Mouse (Mus musculus) olfactory bulb, adult 2 months (tissue): Measurements from ENCODE around the gene Lrrn2. TPM values are rescaled to one million over a fixed set of nuclear protein-coding genes. Genes with fewer than 3 reads are reported as not detected.

Source experiments
- H3K27ac ChIP-seq: fragments of 200-500 bp; 2 replicates; pipeline ENCODE4 v1.5.1; 2012; ENCODE audit warnings: low read depth, low read length; ENCODE audit not compliant: insufficient read depth
- H3K4me1 ChIP-seq: fragments of 200-500 bp; 2 replicates; pipeline ENCODE4 v1.6.1; 2012; ENCODE audit warnings: low read length; ENCODE audit not compliant: control insufficient read depth, insufficient read depth
- H3K4me3 ChIP-seq: fragments of 200-500 bp; 2 replicates; pipeline ENCODE4 v1.5.1; 2012; ENCODE audit warnings: mild to moderate bottlenecking, low read depth, low read length, moderate library complexity; ENCODE audit not compliant: insufficient read depth
- CTCF ChIP-seq: fragments of 200-500 bp; IDR thresholded peaks from 2 replicates; pipeline ENCODE4 v1.5.1; 2012; ENCODE audit warnings: low read depth, mild to moderate bottlenecking, low read length, moderate library complexity; ENCODE audit not compliant: insufficient read depth
- POLR2A ChIP-seq: fragments of 200-500 bp; IDR thresholded peaks from 2 replicates; pipeline ENCODE4 v1.6.1; 2012; ENCODE audit warnings: mild to moderate bottlenecking, low read depth, low read length, moderate library complexity; ENCODE audit not compliant: insufficient read depth
- WGBS: fragments of 180-500 bp; shearing (Covaris S2); methylation state at CpG from one replicate; pipeline ENCODE4 v1.1.7; 2018; 5-methylcytosine and 5-hydroxymethylcytosine counted together
- polyA plus RNA-seq: library from polyadenylated mRNA; stranded (reverse); fragments of >200 nt; gene quantifications from 2 replicates; pipeline ENCODE4 v1.2.4, GENCODE M21; 2012; ENCODE audit warnings: low replicate concordance; ENCODE audit not compliant: missing spikeins, insufficient read depth, insufficient read length

The Lrrn2 gene
- polyA plus RNA-seq: not detected in 2 replicates

DNA sequence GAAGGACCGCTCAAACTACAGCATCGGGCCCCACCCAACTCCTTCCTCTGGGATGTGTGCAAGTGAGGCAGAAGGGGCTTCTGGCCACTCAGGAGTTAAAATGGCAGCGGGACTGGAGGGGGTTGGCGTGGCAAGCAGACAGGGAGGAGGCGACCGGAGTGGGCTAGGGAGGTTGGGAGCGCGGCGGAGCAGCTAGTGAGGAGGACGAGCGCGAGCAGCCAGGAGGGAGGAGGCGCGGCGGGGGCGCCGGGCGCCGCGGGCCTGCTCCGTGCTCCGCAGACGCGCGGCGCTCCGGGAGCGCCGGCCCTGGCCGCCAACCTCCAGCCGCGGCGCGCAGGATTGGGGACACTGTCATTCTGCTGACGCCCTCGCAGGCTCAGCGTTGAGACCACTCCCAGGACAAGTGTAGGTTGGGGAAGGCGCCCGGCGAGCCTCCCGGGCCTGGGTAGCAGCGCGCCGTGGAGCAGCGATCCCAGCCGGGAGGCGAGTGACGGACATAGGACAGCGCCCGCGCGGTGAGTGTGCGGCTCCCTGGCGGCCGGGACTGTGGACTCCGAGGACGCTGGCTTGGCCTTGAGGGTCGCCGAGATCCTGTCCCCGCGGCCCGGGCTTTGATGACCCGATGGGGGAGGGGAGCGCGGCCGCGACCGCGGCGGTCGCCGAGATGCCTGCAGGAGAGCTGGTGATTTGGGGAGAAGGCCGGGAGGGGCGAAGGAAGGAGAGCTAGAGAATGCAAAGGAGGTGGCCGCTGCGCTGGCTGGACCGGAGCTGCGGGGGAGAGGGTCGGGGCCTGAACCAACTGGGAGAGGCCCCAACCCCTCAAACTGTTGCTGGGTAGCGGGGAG lies at the start of gene Lrrn2:
Gene Lrrn2 (plus strand): TSS at position 113 of the 845 bp plus-strand sequence.
- Histone ChIP-seq H3K4me3 (peak within 1 kb of the TSS; percentile 73), H3K4me1 (peaks cover 30% of the 10 kb centered on the region), H3K27ac (peak within 1 kb of the TSS; percentile 80)
- WGBS: under 1% methylated on average over 80 of the region's 80 CpGs
- TF ChIP-seq POLR2A (0 out of 2 replicates have a peak, but pooled peaks have one; percentile 43), CTCF (no peak)

DNA sequence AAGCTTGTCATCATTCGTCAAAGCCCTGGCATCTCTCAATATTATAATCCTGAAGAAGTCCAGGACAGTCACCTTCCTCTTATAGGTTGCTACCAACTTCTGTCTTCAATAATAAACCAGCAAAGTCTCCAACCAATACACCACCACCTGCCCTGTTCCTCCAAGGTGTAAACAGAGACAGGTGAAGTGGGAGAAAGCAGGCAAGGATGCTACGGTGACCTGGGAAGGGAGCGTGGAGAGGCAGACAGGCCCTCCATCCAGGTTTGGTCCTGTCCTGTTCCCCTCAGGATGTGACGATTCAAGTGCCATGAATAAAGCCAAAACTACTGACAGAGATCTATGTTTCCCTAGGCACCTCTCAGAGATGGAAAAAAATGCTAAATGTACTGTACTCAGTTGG lies 48.1 kb upstream of the Lrrn2 start:
- no peak overlapping the region for H3K4me3 ChIP-seq
- TF ChIP-seq POLR2A (no peak), CTCF (no peak)
- peaks cover 7% of the 10 kb centered on the region for H3K4me1 ChIP-seq
- WGBS: 93% methylated on average over 4 of the region's 4 CpGs
- H3K27ac ChIP-seq: no peak overlapping the region

DNA sequence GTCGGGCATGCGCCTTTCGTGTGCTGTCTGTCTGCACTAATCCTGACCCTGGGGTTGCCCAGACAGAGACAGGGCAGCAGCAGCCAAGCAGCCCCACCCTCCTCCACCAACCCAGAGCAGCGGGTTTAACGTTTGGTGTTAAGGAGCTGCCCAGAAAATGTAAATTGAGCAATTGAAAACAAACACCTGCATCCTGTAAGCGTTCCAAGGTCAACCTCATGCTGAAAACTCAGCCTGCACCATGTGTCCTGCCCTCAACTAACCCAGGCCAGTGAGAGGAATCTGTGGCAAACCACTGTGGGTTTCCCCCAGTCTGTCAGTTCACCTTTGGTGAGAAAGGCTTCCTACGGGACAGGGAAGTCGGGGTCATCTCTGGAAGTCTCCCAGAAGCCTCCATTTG lies 46.0 kb upstream of the Lrrn2 start:
- 80% methylated on average over 8 of the region's 8 CpGs for WGBS
- H3K27ac ChIP-seq: no peak overlapping the region
- TF ChIP-seq CTCF (no peak), POLR2A (no peak)
- peaks cover 13% of the 10 kb centered on the region for H3K4me1 ChIP-seq
- H3K4me3 ChIP-seq: no peak overlapping the region

DNA sequence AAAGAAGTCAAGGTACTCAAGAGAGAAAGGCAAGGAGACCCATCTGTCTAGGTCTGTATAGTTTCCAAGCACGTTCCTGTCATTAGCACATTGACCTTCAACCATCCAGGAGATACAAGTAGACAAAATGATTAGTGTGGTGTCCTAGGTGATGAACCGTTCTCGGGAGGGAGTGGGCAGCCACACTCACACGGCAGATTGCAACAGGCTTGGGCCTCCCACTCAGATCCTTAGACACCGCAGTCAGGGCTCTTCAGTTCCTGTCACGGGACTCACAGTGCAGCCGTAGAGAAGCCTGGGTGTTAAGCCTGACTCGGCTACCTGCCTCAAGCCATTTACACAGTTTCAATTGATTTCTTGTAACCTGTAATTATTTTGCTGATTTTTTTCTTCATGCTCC lies 43.2 kb upstream of the Lrrn2 start:
- WGBS: 56% methylated on average over 8 of the region's 8 CpGs
- no peak for TF ChIP-seq CTCF
- no peak for TF ChIP-seq POLR2A
- Histone ChIP-seq H3K4me1 (peaks cover 13% of the 10 kb centered on the region), H3K27ac (no peak overlapping the region), H3K4me3 (no peak overlapping the region)

DNA sequence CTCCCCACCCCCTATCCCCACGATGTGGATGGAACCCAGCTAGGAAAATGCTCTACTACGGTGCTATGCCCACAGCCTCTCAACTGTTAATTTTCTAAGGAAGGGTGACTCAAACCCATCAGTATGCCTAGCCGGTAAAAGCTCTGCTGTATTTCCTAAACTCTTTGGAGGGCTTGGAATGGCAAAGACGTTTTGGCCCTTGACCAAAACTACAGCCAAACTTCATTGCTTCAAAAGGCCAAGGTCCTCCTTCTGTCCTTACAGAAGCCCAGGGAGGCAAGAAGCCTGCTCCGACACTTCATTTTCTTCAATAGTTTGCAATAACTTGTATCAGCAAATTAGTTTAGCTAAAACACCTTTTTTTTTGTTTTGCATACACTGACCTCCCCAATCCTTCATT lies 42.4 kb upstream of the Lrrn2 start:
- WGBS: 32% methylated on average over 5 of the region's 5 CpGs
- Histone ChIP-seq H3K4me1 (peaks cover 13% of the 10 kb centered on the region), H3K27ac (no peak overlapping the region), H3K4me3 (no peak overlapping the region)
- no peak for TF ChIP-seq POLR2A
- TF ChIP-seq CTCF: no peak

DNA sequence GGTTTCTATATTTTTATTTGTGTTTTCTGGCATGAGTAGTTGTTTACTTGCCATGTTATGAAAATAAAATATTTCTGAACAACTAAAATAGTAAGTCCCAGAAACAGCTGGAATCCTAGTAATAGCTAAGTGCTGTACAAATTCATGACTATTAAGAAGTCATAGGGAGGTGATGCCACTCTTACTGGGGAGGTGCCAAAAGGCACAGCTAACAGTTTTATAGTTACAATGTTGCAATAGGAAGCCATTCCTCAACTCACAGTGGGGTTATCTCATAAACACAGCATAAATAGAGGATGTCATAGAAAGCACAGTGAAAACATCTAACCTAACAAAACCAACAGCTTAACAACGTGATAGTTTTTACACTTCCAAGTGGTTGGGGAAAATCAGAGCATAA lies 41.7 kb upstream of the Lrrn2 start:
- Histone ChIP-seq H3K4me3 (no peak overlapping the region), H3K27ac (no peak overlapping the region), H3K4me1 (peaks cover 16% of the 10 kb centered on the region)
- TF ChIP-seq POLR2A (no peak), CTCF (no peak)
- 66% methylated on average over 1 of the region's 1 CpGs for WGBS

DNA sequence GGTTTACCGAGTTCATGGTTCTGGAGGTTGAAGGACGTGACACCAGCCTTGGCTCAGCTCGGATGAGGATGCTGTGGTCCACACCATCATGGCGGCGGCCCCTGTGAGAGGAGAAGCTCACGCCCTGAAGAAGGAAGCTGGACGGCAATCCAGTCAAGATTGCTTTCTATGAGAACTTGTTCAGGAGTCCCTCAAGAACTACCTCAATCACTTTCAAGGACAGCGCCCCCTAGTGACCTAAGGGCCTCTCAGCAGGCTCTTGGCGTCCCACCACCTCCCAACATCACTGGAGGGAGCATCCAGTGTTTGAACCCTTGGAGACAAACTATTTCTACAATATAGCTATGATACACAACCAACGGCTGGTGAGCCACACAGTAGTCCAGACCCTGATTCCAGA lies 36.5 kb upstream of the Lrrn2 start:
- Histone ChIP-seq H3K4me3 (no peak overlapping the region), H3K27ac (no peak overlapping the region), H3K4me1 (peaks cover 17% of the 10 kb centered on the region)
- TF ChIP-seq CTCF (no peak), POLR2A (no peak)
- 86% methylated on average over 10 of the region's 10 CpGs for WGBS

DNA sequence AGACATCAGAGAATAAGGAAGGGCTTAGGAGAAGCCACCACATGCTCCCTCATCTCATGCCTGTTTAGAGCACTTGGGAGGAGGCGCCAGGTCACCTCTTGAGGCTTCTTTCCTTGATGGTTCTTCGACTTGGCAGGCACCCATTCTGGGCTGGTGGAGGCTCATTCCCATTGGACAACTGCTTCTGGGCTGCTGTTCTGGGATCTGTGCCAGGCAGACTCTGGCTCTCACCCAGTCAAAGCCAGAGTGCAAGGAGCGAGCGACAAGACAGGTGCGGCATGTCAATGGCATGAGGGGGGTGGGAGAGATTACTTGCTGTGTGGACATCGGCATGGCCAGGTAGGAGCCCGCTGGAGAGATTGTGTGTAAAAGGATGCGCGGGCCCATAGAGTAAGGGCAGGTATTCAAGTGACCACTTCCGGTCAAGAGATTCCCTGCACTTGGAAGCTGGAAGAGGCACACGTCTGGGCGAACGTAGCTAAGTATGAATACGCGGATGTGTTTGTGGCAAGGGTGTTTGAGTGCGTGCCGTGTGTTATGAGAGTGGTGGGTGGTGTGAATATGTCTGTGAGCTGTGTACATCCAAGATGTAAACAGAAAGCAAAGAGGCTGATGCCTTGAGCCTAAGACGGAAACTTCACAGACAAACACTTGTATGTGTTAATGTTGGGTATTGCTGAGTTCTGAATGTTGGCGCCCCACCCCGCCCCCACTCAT lies 35.8 kb upstream of the Lrrn2 start:
- WGBS: 69% methylated on average over 20 of the region's 20 CpGs
- Histone ChIP-seq H3K4me3 (no peak overlapping the region), H3K27ac (no peak overlapping the region), H3K4me1 (peaks cover 17% of the 10 kb centered on the region)
- TF ChIP-seq POLR2A: no peak
- TF ChIP-seq CTCF: no peak

DNA sequence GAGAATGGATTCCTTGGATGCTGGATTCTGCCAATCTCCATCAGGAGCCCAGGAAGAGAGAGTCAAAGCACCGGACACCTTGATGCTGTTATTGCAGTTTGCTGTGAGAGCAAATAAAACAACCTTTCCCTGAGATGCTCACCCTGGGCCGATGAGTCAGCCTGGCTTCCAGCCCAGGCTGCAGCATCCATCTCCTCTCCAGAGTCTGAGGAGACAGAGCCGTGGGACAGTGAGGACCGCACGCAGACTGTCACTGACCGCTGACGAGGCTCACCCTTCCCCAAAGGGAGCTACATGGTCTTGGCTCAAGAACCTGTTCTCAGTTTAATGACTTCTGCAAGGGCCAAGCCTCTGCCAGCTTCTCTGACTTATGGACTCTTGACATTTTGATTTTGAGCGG lies 34.3 kb upstream of the Lrrn2 start:
- H3K4me1 ChIP-seq: peaks cover 18% of the 10 kb centered on the region
- WGBS: 52% methylated on average over 8 of the region's 8 CpGs
- no peak overlapping the region for H3K27ac ChIP-seq
- no peak overlapping the region for H3K4me3 ChIP-seq
- TF ChIP-seq CTCF: no peak
- no peak for TF ChIP-seq POLR2A
